Mouse (Mus musculus): ENCODE data around the gene Atp2b2.

GRCm38 (mm10) chr6:113747284-113747683 lies 295.1 kb downstream of the Atp2b2 start:
- no peak for TF ChIP-seq CTCF (IDR thresholded peaks at IDR 0.05; ENCODE audit: insufficient read depth, low read depth, low read length)
- no peak for TF ChIP-seq POLR2A (IDR thresholded peaks at IDR 0.05; ENCODE audit: insufficient read depth, low read depth, low read length)

Measured in olfactory bulb, adult 2 months (tissue).